Mouse (Mus musculus): Measurements from ENCODE around the gene A730061H03Rik. TPM values are rescaled to one million over a fixed set of nuclear protein-coding genes. Genes with fewer than 3 reads are reported as not detected.

Gene A730061H03Rik
- polyA plus RNA-seq, 1 experiment from 2014 or later = 2.0 TPM

Other genes with a start within 250 kb of the A730061H03Rik start
- gene Dhrs4, start 81.6 kb downstream of the A730061H03Rik start, polyA plus RNA-seq (2015; fragmentation: Nextera tagmentation; extraction: Ambion mirVana) = 24.4 and 30.9 TPM in 2 replicates
- gene Carmil3, start 69.8 kb downstream of the A730061H03Rik start, polyA plus RNA-seq (2015; fragmentation: Nextera tagmentation; extraction: Ambion mirVana) = 21.6 and 22.1 TPM in 2 replicates
- 2.4 and 2.5 TPM in 2 replicates for gene Cpne6, start 50.0 kb downstream of the A730061H03Rik start, polyA plus RNA-seq (2015; fragmentation: Nextera tagmentation; extraction: Ambion mirVana)
- 0.05 and 0.10 TPM in 2 replicates for gene Nrl, start 35.4 kb downstream of the A730061H03Rik start, polyA plus RNA-seq (2015; fragmentation: Nextera tagmentation; extraction: Ambion mirVana)
- gene Pck2, start 20.1 kb downstream of the A730061H03Rik start, polyA plus RNA-seq (2015; fragmentation: Nextera tagmentation; extraction: Ambion mirVana) = 20.7 and 21.5 TPM in 2 replicates
- gene Dcaf11, start 400 bp downstream of the A730061H03Rik start, polyA plus RNA-seq (2015; fragmentation: Nextera tagmentation; extraction: Ambion mirVana) = 124 and 130 TPM in 2 replicates
- gene Fitm1, start 15.2 kb upstream of the A730061H03Rik start, polyA plus RNA-seq (2015; fragmentation: Nextera tagmentation; extraction: Ambion mirVana) = 0.40 and 0.54 TPM in 2 replicates
- gene Psme1, start 17.7 kb upstream of the A730061H03Rik start, polyA plus RNA-seq (2015; fragmentation: Nextera tagmentation; extraction: Ambion mirVana) = 188 TPM in 2 replicates
- 15.7 and 20.4 TPM in 2 replicates for gene Emc9, start 24.9 kb upstream of the A730061H03Rik start, polyA plus RNA-seq (2015; fragmentation: Nextera tagmentation; extraction: Ambion mirVana)
- gene Psme2, start 30.7 kb upstream of the A730061H03Rik start, polyA plus RNA-seq (2015; fragmentation: Nextera tagmentation; extraction: Ambion mirVana) = 198 and 215 TPM in 2 replicates
- 18.8 and 20.8 TPM in 2 replicates for gene Rnf31, start 31.3 kb upstream of the A730061H03Rik start, polyA plus RNA-seq (2015; fragmentation: Nextera tagmentation; extraction: Ambion mirVana)
- 9.0 and 10.0 TPM in 2 replicates for gene Irf9, start 43.2 kb upstream of the A730061H03Rik start, polyA plus RNA-seq (2015; fragmentation: Nextera tagmentation; extraction: Ambion mirVana)
- 15.1 and 16.0 TPM in 2 replicates for gene Rec8, start 57.6 kb upstream of the A730061H03Rik start, polyA plus RNA-seq (2015; fragmentation: Nextera tagmentation; extraction: Ambion mirVana)
- 86.1 and 96.7 TPM in 2 replicates for gene Ipo4, start 75.6 kb upstream of the A730061H03Rik start, polyA plus RNA-seq (2015; fragmentation: Nextera tagmentation; extraction: Ambion mirVana)
- 2.2 and 2.8 TPM in 2 replicates for gene Gm49378, start 77.5 kb upstream of the A730061H03Rik start, polyA plus RNA-seq (2015; fragmentation: Nextera tagmentation; extraction: Ambion mirVana)
- 58.5 and 65.8 TPM in 2 replicates for gene Tm9sf1, start 83.4 kb upstream of the A730061H03Rik start, polyA plus RNA-seq (2015; fragmentation: Nextera tagmentation; extraction: Ambion mirVana)
- gene Tssk4, start 89.8 kb upstream of the A730061H03Rik start, polyA plus RNA-seq (2015; fragmentation: Nextera tagmentation; extraction: Ambion mirVana) = 0.41 and 0.43 TPM in 2 replicates
- 74.7 and 77.5 TPM in 2 replicates for gene Mdp1, start 100.1 kb upstream of the A730061H03Rik start, polyA plus RNA-seq (2015; fragmentation: Nextera tagmentation; extraction: Ambion mirVana)
- gene Gmpr2, start 111.5 kb upstream of the A730061H03Rik start, polyA plus RNA-seq (2015; fragmentation: Nextera tagmentation; extraction: Ambion mirVana) = 51.1 and 52.9 TPM in 2 replicates
- 585 and 628 TPM in 2 replicates for gene Nedd8, start 111.7 kb upstream of the A730061H03Rik start, polyA plus RNA-seq (2015; fragmentation: Nextera tagmentation; extraction: Ambion mirVana)
- 28.0 and 31.8 TPM in 2 replicates for gene Tinf2, start 121.4 kb upstream of the A730061H03Rik start, polyA plus RNA-seq (2015; fragmentation: Nextera tagmentation; extraction: Ambion mirVana)
- 0.19 and 0.47 TPM in 2 replicates for gene Tgm1, start 153.5 kb upstream of the A730061H03Rik start, polyA plus RNA-seq (2015; fragmentation: Nextera tagmentation; extraction: Ambion mirVana)
- 56.4 and 57.0 TPM in 2 replicates for gene Rabggta, start 161.9 kb upstream of the A730061H03Rik start, polyA plus RNA-seq (2015; fragmentation: Nextera tagmentation; extraction: Ambion mirVana)
- 77.4 and 79.2 TPM in 2 replicates for gene Dhrs1, start 185.3 kb upstream of the A730061H03Rik start, polyA plus RNA-seq (2015; fragmentation: Nextera tagmentation; extraction: Ambion mirVana)
- gene Nop9, start 185.3 kb upstream of the A730061H03Rik start, polyA plus RNA-seq (2015; fragmentation: Nextera tagmentation; extraction: Ambion mirVana) = 28.7 and 33.5 TPM in 2 replicates
- 0.25 TPM in 2 replicates for gene Cideb, start 198.1 kb upstream of the A730061H03Rik start, polyA plus RNA-seq (2015; fragmentation: Nextera tagmentation; extraction: Ambion mirVana)
- gene Ltb4r2, start 201.0 kb upstream of the A730061H03Rik start, polyA plus RNA-seq (2015; fragmentation: Nextera tagmentation; extraction: Ambion mirVana) = 0.43 and 0.56 TPM in 2 replicates
- 0.32 and 0.74 TPM in 2 replicates for gene Ltb4r1, start 205.6 kb upstream of the A730061H03Rik start, polyA plus RNA-seq (2015; fragmentation: Nextera tagmentation; extraction: Ambion mirVana)
- gene Adcy4, start 223.7 kb upstream of the A730061H03Rik start, polyA plus RNA-seq (2015; fragmentation: Nextera tagmentation; extraction: Ambion mirVana) = 5.3 and 6.0 TPM in 2 replicates
- 2.6 and 3.7 TPM in 2 replicates for gene Ripk3, start 228.5 kb upstream of the A730061H03Rik start, polyA plus RNA-seq (2015; fragmentation: Nextera tagmentation; extraction: Ambion mirVana)